Mouse (Mus musculus) left cerebral cortex, adult 9 months (tissue): ENCODE data around the gene Lce1m.
A peak's percentile ranks its signal among the peaks of the same experiment; 100 is the strongest.
"Not testable (repeated sequence)": the region's sequence is repeated elsewhere in the genome, so short reads cannot be mapped to it uniquely, and the experiment has no call there.

Source experiments
- DNase-seq, 2 experiments: peaks; one replicate each; pipeline ENCODE4 v3.0.0; 2022; ENCODE audit warnings: low spot score in 2 of 2

Lce1m gene

GRCm38 (mm10) chr3:93018960-93019359 lies at the start of gene Lce1m:
Gene Lce1m, minus strand, starts transcription at chr3:93019060.
- DNase-seq = no peak

GRCm38 (mm10) chr3:93068523-93068922 lies 49.7 kb upstream of the Lce1m start, which contains the start of gene Gm4858:
Gene Gm4858, plus strand, starts transcription at chr3:93068823.
- DNase-seq = not testable (repeated sequence)

- no peak for DNase-seq
Observed at GRCm38 (mm10) chr3:93052826-93053474, 34.1 kb upstream of the Lce1m start.

- DNase-seq = no peak
Observed at GRCm38 (mm10) chr3:93050182-93050581, 31.3 kb upstream of the Lce1m start.

- DNase-seq = peak in 1 of 2 experiments; percentile 70
Observed at GRCm38 (mm10) chr3:93031450-93031849, 12.6 kb upstream of the Lce1m start.

- no peak for DNase-seq
Observed at GRCm38 (mm10) chr3:93025486-93025885, 6.6 kb upstream of the Lce1m start.

- DNase-seq = peak; percentile 30 to 51
Observed at GRCm38 (mm10) chr3:93023411-93024184, 4.7 kb upstream of the Lce1m start.

GRCm38 (mm10) chr3:93021171-93021570 lies 2.3 kb upstream of the Lce1m start:
- DNase-seq = no peak

GRCm38 (mm10) chr3:93015460-93016104 lies 3.3 kb downstream of the Lce1m start, which contains the start of gene Crct1:
Gene Crct1, minus strand, starts transcription at chr3:93015687.
- DNase-seq = no peak

- DNase-seq = no peak
Observed at GRCm38 (mm10) chr3:93014871-93015270, 4.0 kb downstream of the Lce1m start.

GRCm38 (mm10) chr3:93014378-93014801 lies 4.5 kb downstream of the Lce1m start:
- DNase-seq = peak in 1 of 2 experiments; percentile 34

GRCm38 (mm10) chr3:93002843-93003242 lies 16.0 kb downstream of the Lce1m start:
- DNase-seq = no peak

- DNase-seq = no peak
Observed at GRCm38 (mm10) chr3:93000621-93001020, 18.2 kb downstream of the Lce1m start.

- DNase-seq = peak; percentile 18 to 74
Observed at GRCm38 (mm10) chr3:92998691-92999090, 20.2 kb downstream of the Lce1m start.

- DNase-seq = no peak
Observed at GRCm38 (mm10) chr3:92991926-92992325, 26.9 kb downstream of the Lce1m start, which contains the start of gene Lce3f. Gene Lce3f, plus strand, starts transcription at chr3:92992226.

GRCm38 (mm10) chr3:92978484-92978883 lies 40.4 kb downstream of the Lce1m start:
- DNase-seq = no peak
